Mouse (Mus musculus) liver, postnatal 0 days (tissue): ENCODE measurements around the gene Sar1b.

Experiments
- CTCF ChIP-seq: sonication (generic); IDR thresholded peaks from 2 replicates; pipeline ENCODE4 v1.5.1; 2016; ENCODE audit warnings: antibody characterized with exemption, low read depth
- EP300 ChIP-seq: IDR thresholded peaks from 2 replicates; pipeline ENCODE4 v1.6.1; 2016; ENCODE audit warnings: antibody characterized with exemption, low read depth, mild to moderate bottlenecking

- no peak for TF ChIP-seq EP300
- no peak for TF ChIP-seq CTCF
Observed at GRCm38 (mm10) chr11:51812022-51812546, 48.6 kb downstream of the Sar1b start.
